13 mouse cellular contexts compared by ENCODE assay signal in the genomic region with DNA sequence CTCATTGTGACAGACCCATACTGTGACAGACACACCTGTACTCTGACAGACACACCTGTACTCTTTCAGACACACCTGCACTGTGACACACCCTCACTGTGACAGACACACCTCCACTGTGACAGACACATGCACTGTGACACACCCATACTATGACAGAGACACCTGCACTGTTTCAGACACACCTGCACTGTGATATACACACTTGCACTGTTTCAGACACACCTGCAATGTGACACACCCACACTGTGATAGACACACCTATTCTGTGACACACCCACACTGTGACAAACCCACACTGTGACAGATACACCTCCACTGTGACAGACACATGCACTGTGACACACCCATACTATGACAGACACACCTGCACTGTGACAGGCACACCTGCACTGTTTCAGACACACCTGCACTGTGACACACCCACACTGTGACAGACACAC. TPM values are rescaled to one million over a fixed set of nuclear protein-coding genes. Genes with fewer than 3 reads are reported as not detected.
A peak's percentile ranks its signal among the peaks of the same experiment; 100 is the strongest.
DNase-seq lines count a peak whose midpoint lies in the region; ATAC-seq lines count a peak whose summit lies in the region.
"Had no signal": no experiment of that assay in that cellular context is flagged by ENCODE, and none has a peak within 500 bp of the region (broad histone marks: within the 10 kb centered on the region; RNA-seq: fewer than 3 reads in every experiment).

No protein-coding gene starts in this region.

- no peaks in the 10 kb centered on the region for H3K4me1 ChIP-seq in lung, embryonic 15.5 days
- no peaks in the 10 kb centered on the region for H3K4me1 ChIP-seq in hindbrain, embryonic 13.5 days (replicated peaks)
- no peaks in the 10 kb centered on the region for H3K4me1 ChIP-seq in midbrain, embryonic 15.5 days
- H3K4me1 ChIP-seq: megakaryocyte, embryonic 14.5 days had no signal

- H3K36me3 ChIP-seq in lung, embryonic 15.5 days, result no peaks in the 10 kb centered on the region
- no peaks in the 10 kb centered on the region for H3K36me3 ChIP-seq in hindbrain, embryonic 13.5 days
- H3K36me3 ChIP-seq in midbrain, embryonic 15.5 days (replicated peaks), result no peaks in the 10 kb centered on the region

- no peak overlapping the region for H3K4me3 ChIP-seq in lung, embryonic 15.5 days
- no peak overlapping the region for H3K4me3 ChIP-seq in hindbrain, embryonic 13.5 days
- no peak overlapping the region for H3K4me3 ChIP-seq in midbrain, embryonic 15.5 days
- H3K4me3 ChIP-seq: megakaryocyte, embryonic 14.5 days had no signal

- DNase-seq in heart, adult 11 months, result peak; percentile 78
- DNase-seq in heart, postnatal 25 days (ENCODE audit: low spot score), result no peak
- DNase-seq in lung, adult 18-20 months, result no peak
- DNase-seq in right cerebral cortex, postnatal 10 days (ENCODE audit: low spot score in 2 of 2), result no peak
- no peak for DNase-seq in urinary bladder, adult 18-20 months (ENCODE audit: low spot score in 2 of 2)
- DNase-seq: cerebellum, adult 8-10 months; gastrocnemius, postnatal 25 days; right cerebral cortex, postnatal 4 days had no signal

- no peak overlapping the region for H3K9ac ChIP-seq in lung, embryonic 15.5 days
- H3K9ac ChIP-seq in hindbrain, embryonic 13.5 days, result no peak overlapping the region
- H3K9ac ChIP-seq in midbrain, embryonic 15.5 days, result no peak overlapping the region

- 0 out of 2 replicates have a peak, but pooled peaks have one; percentile 31 for ATAC-seq in lung, embryonic 15.5 days (ENCODE audit: borderline replicate concordance, extremely low read depth, low FRiP score, low TSS enrichment)
- ATAC-seq in hindbrain, embryonic 13.5 days (ENCODE audit: low FRiP score), result peak; percentile 49
- peak; percentile 39; the same call in 1 of the 2 replicates for ATAC-seq in midbrain, embryonic 15.5 days (replicated peaks)

- no peaks in the 10 kb centered on the region for H3K9me3 ChIP-seq in lung, embryonic 15.5 days
- H3K9me3 ChIP-seq in hindbrain, embryonic 13.5 days, result no peaks in the 10 kb centered on the region
- H3K9me3 ChIP-seq in midbrain, embryonic 15.5 days, result no peaks in the 10 kb centered on the region

- H3K27ac ChIP-seq in lung, embryonic 15.5 days, result no peak overlapping the region
- H3K27ac ChIP-seq in hindbrain, embryonic 13.5 days, result no peak overlapping the region
- H3K27ac ChIP-seq in midbrain, embryonic 15.5 days, result no peak overlapping the region
- H3K27ac ChIP-seq: kidney, postnatal 0 days had no signal

- no peaks in the 10 kb centered on the region for H3K27me3 ChIP-seq in lung, embryonic 15.5 days
- no peaks in the 10 kb centered on the region for H3K27me3 ChIP-seq in hindbrain, embryonic 13.5 days
- no peaks in the 10 kb centered on the region for H3K27me3 ChIP-seq in midbrain, embryonic 15.5 days (replicated peaks)
- H3K27me3 ChIP-seq: megakaryocyte, embryonic 14.5 days had no signal

- H3K4me2 ChIP-seq in lung, embryonic 15.5 days, result no peak overlapping the region
- H3K4me2 ChIP-seq in hindbrain, embryonic 13.5 days, result no peak overlapping the region
- H3K4me2 ChIP-seq in midbrain, embryonic 15.5 days, result no peak overlapping the region

- intact Hi-C loops in heart, postnatal 25 days (cut with DNase I), result no loop called here

RNA-seq across cellular contexts. Expression of gene Pde3a, which starts 48.9 kb away (rescaled TPM):
- total RNA-seq in heart, postnatal 25 days (2021), result 10 to 100 TPM; 54.3 to 54.9 TPM
- polyA plus RNA-seq in lung, embryonic 15.5 days (2015; fragmentation: Nextera tagmentation; extraction: Ambion mirVana), result 4.6 and 5.0 TPM in 2 replicates
- polyA plus RNA-seq in hindbrain, embryonic 13.5 days (2015; fragmentation: Nextera tagmentation; extraction: Ambion mirVana), result 1.4 and 1.6 TPM in 2 replicates
- 2.5 and 2.9 TPM in 2 replicates for polyA plus RNA-seq in midbrain, embryonic 15.5 days (2015; fragmentation: Nextera tagmentation; extraction: Ambion mirVana)
